Mouse (Mus musculus) limb, embryonic 15.5 days (tissue): ENCODE data around the gene Brinp1. TPM values are rescaled to one million over a fixed set of nuclear protein-coding genes. Genes with fewer than 3 reads are reported as not detected.
A peak's percentile ranks its signal among the peaks of the same experiment; 100 is the strongest.

ENCODE experiments used
- ATAC-seq: fragments of 200-750 bp; cut with Nextera tagmentation; 2 replicates; pipeline ENCODE4 v1.8.0; 2017; ENCODE audit warnings: low read depth, moderate TSS enrichment; ENCODE audit not compliant: insufficient number of reproducible peaks, low FRiP score, low TSS enrichment
- H3K27ac ChIP-seq: fragments of 300-500 bp; sonication (generic); 2 replicates; pipeline ENCODE4 v1.5.1; 2015; ENCODE audit warnings: moderate library complexity, mild to moderate bottlenecking, inconsistent platforms
- H3K27me3 ChIP-seq: fragments of 300-500 bp; sonication (generic); 2 replicates; pipeline ENCODE4 v1.6.1; 2015; ENCODE audit warnings: inconsistent platforms
- H3K36me3 ChIP-seq: fragments of 300-500 bp; sonication (generic); 2 replicates; pipeline ENCODE4 v1.6.1; 2015; ENCODE audit warnings: inconsistent platforms
- H3K4me1 ChIP-seq: fragments of 300-500 bp; sonication (generic); 2 replicates; pipeline ENCODE4 v1.6.1; 2015; ENCODE audit warnings: inconsistent platforms
- H3K4me2 ChIP-seq: fragments of 300-500 bp; sonication (generic); 2 replicates; pipeline ENCODE4 v1.6.1; 2015; ENCODE audit warnings: mild to moderate bottlenecking, inconsistent platforms
- H3K4me3 ChIP-seq: fragments of 300-500 bp; sonication (generic); 2 replicates; pipeline ENCODE4 v1.5.1; 2015; ENCODE audit warnings: mild to moderate bottlenecking, inconsistent platforms
- H3K9ac ChIP-seq: fragments of 300-500 bp; sonication (generic); 2 replicates; pipeline ENCODE4 v1.6.1; 2015; ENCODE audit warnings: inconsistent platforms
- H3K9me3 ChIP-seq: fragments of 300-500 bp; sonication (generic); 2 replicates; pipeline ENCODE4 v1.6.1; 2016; ENCODE audit warnings: inconsistent platforms
- WGBS: fragments of 180-500 bp; shearing (Covaris S2); methylation state at CpG from one replicate; pipeline ENCODE4 v1.1.7; 2015; 5-methylcytosine and 5-hydroxymethylcytosine counted together
- polyA plus RNA-seq: library from polyadenylated mRNA; unstranded; fragments of >200 nt; fragmentation: Nextera tagmentation; extraction: Ambion mirVana; gene quantifications from 2 replicates; pipeline ENCODE4 v1.2.1, GENCODE M21; 2015

Brinp1 gene
- polyA plus RNA-seq, result 13.2 and 17.0 TPM in 2 replicates

GRCm38 (mm10) chr4:68954322-68954901 lies at the start of gene Brinp1:
TSS of gene Brinp1 (minus strand) at chr4:68954397.
- 1% methylated on average over 33 of the region's 33 CpGs for WGBS
- Histone ChIP-seq H3K36me3 (no peaks in the 10 kb centered on the region), H3K9me3 (no peaks in the 10 kb centered on the region), H3K4me2 (peak within 1 kb of the TSS; percentile 79), H3K27ac (no peak within 1 kb of the TSS), H3K27me3 (peaks cover 27% of the 10 kb centered on the region), H3K4me1 (peaks cover 24% of the 10 kb centered on the region), H3K4me3 (peak within 1 kb of the TSS; percentile 54), H3K9ac (peak within 1 kb of the TSS; percentile 20; the same call in 1 of the 2 replicates)
- peak; percentile 84 for ATAC-seq

GRCm38 (mm10) chr4:68957265-68957664 lies 3.1 kb upstream of the Brinp1 start:
- Histone ChIP-seq H3K36me3 (no peaks in the 10 kb centered on the region), H3K4me1 (peaks cover 24% of the 10 kb centered on the region), H3K27me3 (peaks cover 27% of the 10 kb centered on the region), H3K9ac (no peak overlapping the region), H3K27ac (no peak overlapping the region), H3K4me3 (no peak overlapping the region), H3K4me2 (no peak overlapping the region), H3K9me3 (no peaks in the 10 kb centered on the region)
- ATAC-seq, result no peak
- WGBS, result 65% methylated on average over 2 of the region's 2 CpGs

- Histone ChIP-seq H3K4me1 (peaks cover 24% of the 10 kb centered on the region), H3K4me2 (no peak overlapping the region), H3K27me3 (peaks cover 27% of the 10 kb centered on the region), H3K9me3 (no peaks in the 10 kb centered on the region), H3K9ac (no peak overlapping the region), H3K4me3 (no peak overlapping the region), H3K27ac (no peak overlapping the region), H3K36me3 (no peaks in the 10 kb centered on the region)
- no peak for ATAC-seq
- 4% methylated on average over 4 of the region's 4 CpGs for WGBS
Measured at GRCm38 (mm10) chr4:68955621-68956020, 1.4 kb upstream of the Brinp1 start.

- Histone ChIP-seq H3K4me2 (peak overlapping the region; percentile 79), H3K27me3 (peaks cover 27% of the 10 kb centered on the region), H3K9ac (peak overlapping the region; percentile 20; the same call in 1 of the 2 replicates), H3K4me1 (peaks cover 24% of the 10 kb centered on the region), H3K27ac (no peak overlapping the region), H3K9me3 (no peaks in the 10 kb centered on the region), H3K4me3 (peak overlapping the region; percentile 54), H3K36me3 (no peaks in the 10 kb centered on the region)
- WGBS, result under 1% methylated on average over 40 of the region's 40 CpGs
- ATAC-seq, result peak; percentile 48; the same call in 1 of the 2 replicates
Measured at GRCm38 (mm10) chr4:68953667-68954321, 403 bp downstream of the Brinp1 start.

- Histone ChIP-seq H3K27me3 (peaks cover 27% of the 10 kb centered on the region), H3K9ac (no peak overlapping the region), H3K4me3 (peak overlapping the region; percentile 54), H3K4me1 (peaks cover 24% of the 10 kb centered on the region), H3K9me3 (no peaks in the 10 kb centered on the region), H3K36me3 (no peaks in the 10 kb centered on the region), H3K27ac (no peak overlapping the region), H3K4me2 (peak overlapping the region; percentile 79)
- 11% methylated on average over 8 of the region's 8 CpGs for WGBS
- no peak for ATAC-seq
Measured at GRCm38 (mm10) chr4:68953131-68953551, 1.1 kb downstream of the Brinp1 start.

GRCm38 (mm10) chr4:68950556-68950955 lies 3.6 kb downstream of the Brinp1 start:
- Histone ChIP-seq H3K4me2 (no peak overlapping the region), H3K27me3 (peaks cover 27% of the 10 kb centered on the region), H3K4me1 (peaks cover 24% of the 10 kb centered on the region), H3K9ac (no peak overlapping the region), H3K36me3 (no peaks in the 10 kb centered on the region), H3K9me3 (no peaks in the 10 kb centered on the region), H3K4me3 (no peak overlapping the region), H3K27ac (no peak overlapping the region)
- 7% methylated on average over 2 of the region's 2 CpGs for WGBS
- no peak for ATAC-seq

GRCm38 (mm10) chr4:68942938-68943337 lies 11.3 kb downstream of the Brinp1 start:
- H3K9me3 ChIP-seq, result no peaks in the 10 kb centered on the region
- no peak overlapping the region for H3K27ac ChIP-seq
- H3K4me1 ChIP-seq, result no peaks in the 10 kb centered on the region
- ATAC-seq, result no peak
- H3K27me3 ChIP-seq, result no peaks in the 10 kb centered on the region
- no peak overlapping the region for H3K9ac ChIP-seq
- H3K4me3 ChIP-seq, result no peak overlapping the region
- H3K4me2 ChIP-seq, result no peak overlapping the region
- H3K36me3 ChIP-seq, result no peaks in the 10 kb centered on the region
- WGBS, result 79% methylated on average over 2 of the region's 2 CpGs

GRCm38 (mm10) chr4:68930022-68930421 lies 24.2 kb downstream of the Brinp1 start:
- WGBS, result 64% methylated on average over 3 of the region's 3 CpGs
- H3K9ac ChIP-seq, result no peak overlapping the region
- no peaks in the 10 kb centered on the region for H3K36me3 ChIP-seq
- H3K27ac ChIP-seq, result no peak overlapping the region
- H3K4me2 ChIP-seq, result no peak overlapping the region
- H3K27me3 ChIP-seq, result no peaks in the 10 kb centered on the region
- H3K9me3 ChIP-seq, result no peaks in the 10 kb centered on the region
- H3K4me1 ChIP-seq, result no peaks in the 10 kb centered on the region
- ATAC-seq, result no peak
- H3K4me3 ChIP-seq, result no peak overlapping the region

GRCm38 (mm10) chr4:68926091-68926490 lies 28.1 kb downstream of the Brinp1 start:
- Histone ChIP-seq H3K4me2 (no peak overlapping the region), H3K9me3 (no peaks in the 10 kb centered on the region), H3K4me1 (no peaks in the 10 kb centered on the region), H3K27me3 (no peaks in the 10 kb centered on the region), H3K4me3 (no peak overlapping the region), H3K36me3 (no peaks in the 10 kb centered on the region), H3K27ac (no peak overlapping the region), H3K9ac (no peak overlapping the region)
- ATAC-seq, result no peak
- WGBS, result 32% methylated on average over 2 of the region's 2 CpGs

GRCm38 (mm10) chr4:68922944-68923343 lies 31.3 kb downstream of the Brinp1 start:
- no peak for ATAC-seq
- Histone ChIP-seq H3K9me3 (no peaks in the 10 kb centered on the region), H3K4me2 (no peak overlapping the region), H3K4me1 (no peaks in the 10 kb centered on the region), H3K9ac (no peak overlapping the region), H3K27me3 (no peaks in the 10 kb centered on the region), H3K4me3 (no peak overlapping the region), H3K36me3 (no peaks in the 10 kb centered on the region), H3K27ac (no peak overlapping the region)
- 57% methylated on average over 1 of the region's 1 CpGs for WGBS

GRCm38 (mm10) chr4:68922504-68922903 lies 31.7 kb downstream of the Brinp1 start:
- H3K9me3 ChIP-seq, result no peaks in the 10 kb centered on the region
- H3K36me3 ChIP-seq, result no peaks in the 10 kb centered on the region
- no peaks in the 10 kb centered on the region for H3K4me1 ChIP-seq
- no peak overlapping the region for H3K4me3 ChIP-seq
- H3K27me3 ChIP-seq, result no peaks in the 10 kb centered on the region
- H3K4me2 ChIP-seq, result no peak overlapping the region
- no peak overlapping the region for H3K9ac ChIP-seq
- 64% methylated on average over 1 of the region's 1 CpGs for WGBS
- ATAC-seq, result no peak
- no peak overlapping the region for H3K27ac ChIP-seq

GRCm38 (mm10) chr4:68920127-68920526 lies 34.1 kb downstream of the Brinp1 start:
- Histone ChIP-seq H3K4me1 (no peaks in the 10 kb centered on the region), H3K36me3 (no peaks in the 10 kb centered on the region), H3K4me3 (no peak overlapping the region), H3K27me3 (no peaks in the 10 kb centered on the region), H3K9ac (no peak overlapping the region), H3K4me2 (no peak overlapping the region), H3K9me3 (no peaks in the 10 kb centered on the region), H3K27ac (no peak overlapping the region)
- ATAC-seq, result no peak
- WGBS, result 61% methylated on average over 3 of the region's 3 CpGs
